Mouse (Mus musculus): ENCODE data around the gene Hexim1.

- no peak; the same call in 1 of the 2 replicates for TF ChIP-seq POLR2A (IDR thresholded peaks at IDR 0.05; ENCODE audit: control insufficient read depth, low read depth, low read length)
- no peak for TF ChIP-seq CTCF (IDR thresholded peaks at IDR 0.05; ENCODE audit: control insufficient read depth, insufficient read depth, insufficient replicate concordance, low read depth, low read length)
Measured at GRCm38 (mm10) chr11:103111881-103112551, 4.0 kb upstream of the Hexim1 start.
